ENCODE assay signal across 9 mouse cellular contexts in genomic region chr9:62744558-62745275, GRCm38 (mm10).
DNase-seq lines count a peak whose midpoint lies in the region; ATAC-seq lines count a peak whose summit lies in the region.
"Had no signal": no experiment of that assay in that cellular context is flagged by ENCODE, and none has a peak within 500 bp of the region (broad histone marks: within the 10 kb centered on the region; RNA-seq: fewer than 3 reads in every experiment).

No protein-coding gene starts in this region.

- intact Hi-C loops in heart, postnatal 14 days (cut with DNase I), result loop anchor here (1.0 to 5.0 kb wide), 2 partner anchors 33 to 83 kb away; no protein-coding TSS in a partner anchor

- DNase-seq in heart, postnatal 14 days, result peak; percentile 27 to 66
- DNase-seq in heart, adult 11 months, result no peak
- peak; percentile 78 for DNase-seq in right cerebral cortex, postnatal 4 days
- DNase-seq in right cerebral cortex, postnatal 36 days (ENCODE audit: low spot score in 2 of 2), result no peak
- peak; percentile 31 for DNase-seq in T-cell, adult 2 months (ENCODE audit: low spot score)
- DNase-seq in embryonic facial prominence, embryonic 11.5 days (ENCODE audit: low spot score), result peak; percentile 74
- DNase-seq in mesoderm, embryonic 11.5 days (ENCODE audit: low read depth, low spot score), result peak; percentile 65
- DNase-seq in frontal cortex, postnatal 25 days (ENCODE audit: low spot score in 2 of 2), result no peak

- no peak for ATAC-seq in embryonic facial prominence, embryonic 11.5 days (replicated peaks; ENCODE audit: insufficient number of reproducible peaks, low FRiP score, low TSS enrichment, low read depth)

- 51% methylated on average over 7 of the region's 7 CpGs for WGBS in embryonic facial prominence, embryonic 11.5 days

- H3K36me3 ChIP-seq in embryonic facial prominence, embryonic 11.5 days (replicated peaks; ENCODE audit: control insufficient read depth, insufficient read depth, low read depth, low read length), result no peaks in the 10 kb centered on the region
- H3K36me3 ChIP-seq: embryonic facial prominence, embryonic 15.5 days had no signal

- no peaks in the 10 kb centered on the region for H3K9me3 ChIP-seq in embryonic facial prominence, embryonic 11.5 days (replicated peaks; ENCODE audit: control insufficient read depth, low read length)
- H3K9me3 ChIP-seq: embryonic facial prominence, embryonic 15.5 days had no signal

- no peak overlapping the region for H3K4me3 ChIP-seq in embryonic facial prominence, embryonic 11.5 days (ENCODE audit: low read depth, low read length)
- H3K4me3 ChIP-seq: embryonic facial prominence, embryonic 15.5 days had no signal

- no peaks in the 10 kb centered on the region for H3K4me1 ChIP-seq in embryonic facial prominence, embryonic 11.5 days (ENCODE audit: control insufficient read depth, insufficient read depth, low read length)

- no peaks in the 10 kb centered on the region for H3K27me3 ChIP-seq in embryonic facial prominence, embryonic 11.5 days (ENCODE audit: control insufficient read depth, insufficient read depth, low read length)

- H3K9ac ChIP-seq in embryonic facial prominence, embryonic 11.5 days (replicated peaks; ENCODE audit: low read length), result no peak overlapping the region
- H3K9ac ChIP-seq: embryonic facial prominence, embryonic 15.5 days had no signal

- H3K27ac ChIP-seq in embryonic facial prominence, embryonic 11.5 days (replicated peaks; ENCODE audit: low read depth, low read length), result no peak overlapping the region
- H3K27ac ChIP-seq: embryonic facial prominence, embryonic 15.5 days had no signal

- no peak overlapping the region for H3K4me2 ChIP-seq in embryonic facial prominence, embryonic 11.5 days (ENCODE audit: low read depth, low read length)
- H3K4me2 ChIP-seq: embryonic facial prominence, embryonic 15.5 days had no signal

Comparison
In these comparisons a context has a peak if more than half of its experiments do, and no peak if none do; other contexts are left out.
1. DNase-seq: peak in heart, postnatal 14 days (2 of 2), right cerebral cortex, postnatal 4 days (single experiment), T-cell, adult 2 months (single experiment), embryonic facial prominence, embryonic 11.5 days (single experiment) and mesoderm, embryonic 11.5 days (single experiment); none in heart, adult 11 months (single experiment), right cerebral cortex, postnatal 36 days (0 of 2) and frontal cortex, postnatal 25 days (0 of 2).